Comparison of ENCODE assay signal across 43 mouse cellular contexts in genomic region chr4:34719421-34719820, GRCm38 (mm10). TPM values are rescaled to one million over a fixed set of nuclear protein-coding genes. Genes with fewer than 3 reads are reported as not detected.
"Had no signal": no experiment of that assay in that cellular context is flagged by ENCODE, and none has a peak within 500 bp of the region (broad histone marks: within the 10 kb centered on the region; RNA-seq: fewer than 3 reads in every experiment).

No protein-coding gene starts in this region.

- H3K36me3 ChIP-seq: limb, embryonic 10.5 days; limb, embryonic 12.5 days; limb, embryonic 13.5 days; limb, embryonic 15.5 days; liver, embryonic 12.5 days; liver, embryonic 13.5 days; liver, embryonic 15.5 days; lung, embryonic 15.5 days; midbrain, embryonic 10.5 days; midbrain, embryonic 12.5 days; midbrain, embryonic 13.5 days; midbrain, embryonic 15.5 days; neural tube, embryonic 12.5 days had no signal

- H3K27me3 ChIP-seq: limb, embryonic 12.5 days; limb, embryonic 13.5 days; limb, embryonic 15.5 days; liver, embryonic 12.5 days; liver, embryonic 13.5 days; liver, embryonic 15.5 days; lung, embryonic 15.5 days; midbrain, embryonic 12.5 days; midbrain, embryonic 13.5 days; midbrain, embryonic 15.5 days; neural tube, embryonic 12.5 days had no signal

- H3K4me3 ChIP-seq: limb, embryonic 10.5 days; limb, embryonic 12.5 days; limb, embryonic 13.5 days; limb, embryonic 15.5 days; liver, embryonic 12.5 days; liver, embryonic 13.5 days; liver, embryonic 15.5 days; lung, embryonic 15.5 days; megakaryocyte, embryonic 14.5 days; midbrain, embryonic 10.5 days; midbrain, embryonic 12.5 days; midbrain, embryonic 13.5 days; midbrain, embryonic 15.5 days; myocyte; neural tube, embryonic 12.5 days had no signal

- H3K9me3 ChIP-seq: limb, embryonic 15.5 days; lung, embryonic 15.5 days; midbrain, embryonic 15.5 days had no signal

- DNase-seq: left cerebral cortex, postnatal 4 days; liver, embryonic 13.5 days; liver, postnatal 0 days; lung, adult 18-20 months; lung, adult 2 months; lung, embryonic 14.5 days; lung, postnatal 10 days; lung, postnatal 14 days; lung, postnatal 36 days; lung, postnatal 4 days; midbrain, embryonic 14.5 days had no signal

- ATAC-seq: liver, embryonic 12.5 days; liver, postnatal 0 days; lung, postnatal 0 days; midbrain, embryonic 13.5 days; midbrain, embryonic 15.5 days; midbrain, embryonic 16.5 days had no signal

- H3K27ac ChIP-seq: limb, embryonic 10.5 days; limb, embryonic 12.5 days; limb, embryonic 13.5 days; limb, embryonic 15.5 days; liver, embryonic 12.5 days; liver, embryonic 13.5 days; liver, embryonic 14.5 days; liver, embryonic 15.5 days; lung, embryonic 15.5 days; macrophage; midbrain, embryonic 10.5 days; midbrain, embryonic 12.5 days; midbrain, embryonic 13.5 days; midbrain, embryonic 15.5 days; neural tube, embryonic 12.5 days had no signal

- H3K4me2 ChIP-seq: limb, embryonic 12.5 days; limb, embryonic 13.5 days; limb, embryonic 15.5 days; liver, embryonic 12.5 days; liver, embryonic 13.5 days; liver, embryonic 15.5 days; lung, embryonic 14.5 days; lung, embryonic 15.5 days; midbrain, embryonic 11.5 days; midbrain, embryonic 12.5 days; midbrain, embryonic 13.5 days; midbrain, embryonic 15.5 days; neural tube, embryonic 12.5 days had no signal

- H3K4me1 ChIP-seq: limb, embryonic 10.5 days; limb, embryonic 12.5 days; limb, embryonic 13.5 days; limb, embryonic 15.5 days; liver, embryonic 12.5 days; liver, embryonic 13.5 days; liver, embryonic 15.5 days; lung, embryonic 15.5 days; megakaryocyte, embryonic 14.5 days; midbrain, embryonic 10.5 days; midbrain, embryonic 12.5 days; midbrain, embryonic 13.5 days; midbrain, embryonic 15.5 days; neural tube, embryonic 12.5 days had no signal

- H3K9ac ChIP-seq: limb, embryonic 12.5 days; limb, embryonic 13.5 days; limb, embryonic 15.5 days; liver, embryonic 12.5 days; liver, embryonic 13.5 days; liver, embryonic 14.5 days; liver, embryonic 15.5 days; liver, postnatal 0 days; lung, embryonic 14.5 days; lung, embryonic 15.5 days; midbrain, embryonic 12.5 days; midbrain, embryonic 13.5 days; midbrain, embryonic 15.5 days; neural tube, embryonic 12.5 days had no signal

RNA-seq across cellular contexts. Expression of gene Cfap206, which starts 10.6 kb away (rescaled TPM):
- total RNA-seq: liver, adult 2 months; megakaryocyte progenitor cell, adult 5-6 weeks; megakaryocyte, adult 5-6 weeks; megakaryocyte-erythroid progenitor cell, adult 5-6 weeks had no signal
- polyA plus RNA-seq: limb, embryonic 15.5 days; liver, adult 2 months; liver, embryonic 12.5 days; liver, embryonic 13.5 days; liver, embryonic 14.5 days; liver, embryonic 15.5 days; liver, embryonic 16.5 days; liver, postnatal 0 days; macrophage had no signal

RNA-seq across cellular contexts. Expression of gene Gm136, which starts 36.6 kb away (rescaled TPM):
- total RNA-seq: left cerebral cortex, postnatal 25 days; left cerebral cortex, postnatal 36 days; liver, adult 2 months; megakaryocyte progenitor cell, adult 5-6 weeks; megakaryocyte, adult 5-6 weeks; megakaryocyte-erythroid progenitor cell, adult 5-6 weeks; midbrain, postnatal 0 days; monocyte, adult 5-6 weeks had no signal
- polyA plus RNA-seq: limb, embryonic 10.5 days; limb, embryonic 11.5 days; limb, embryonic 12.5 days; limb, embryonic 13.5 days; limb, embryonic 14.5 days; limb, embryonic 15.5 days; liver, adult 2 months; liver, embryonic 12.5 days; liver, embryonic 13.5 days; liver, embryonic 14.5 days; liver, embryonic 15.5 days; liver, embryonic 16.5 days; liver, postnatal 0 days; lung, adult 2 months; lung, embryonic 14.5 days; lung, embryonic 15.5 days; lung, embryonic 16.5 days; lung, postnatal 0 days; macrophage; midbrain, embryonic 10.5 days; midbrain, embryonic 11.5 days; midbrain, embryonic 12.5 days; midbrain, embryonic 13.5 days; midbrain, embryonic 14.5 days; midbrain, embryonic 15.5 days; midbrain, embryonic 16.5 days; myocyte; neural tube, embryonic 11.5 days; neural tube, embryonic 12.5 days had no signal
